Mouse (Mus musculus): ENCODE results near the gene Mysm1. TPM values are rescaled to one million over a fixed set of nuclear protein-coding genes. Genes with fewer than 3 reads are reported as not detected.
A peak's percentile ranks its signal among the peaks of the same experiment; 100 is the strongest.

The Mysm1 gene
- 23.6 TPM in 2 replicates for polyA plus RNA-seq (2016; fragmentation: Nextera tagmentation; extraction: Ambion mirVana)

- Histone ChIP-seq H3K36me3 (peaks cover 14% of the 10 kb centered on the region), H3K27ac (ENCODE audit: poor library complexity, severe bottlenecking) (peak within 1 kb of the TSS; percentile 50; the same call in 1 of the 2 replicates), H3K27me3 (replicated peaks) (no peaks in the 10 kb centered on the region), H3K4me1 (replicated peaks) (peaks cover 13% of the 10 kb centered on the region), H3K9me3 (replicated peaks) (no peaks in the 10 kb centered on the region), H3K9ac (peak within 1 kb of the TSS; percentile 76), H3K4me3 (peak within 1 kb of the TSS; percentile 71), H3K4me2 (peak within 1 kb of the TSS; percentile 81)
- peak; percentile 100 for ATAC-seq (ENCODE audit: insufficient number of reproducible peaks, low FRiP score)
- under 1% methylated on average over 69 of the region's 69 CpGs for WGBS
These were observed at the start of gene Mysm1 for GRCm38 (mm10) chr4:94978590-94979499. Gene Mysm1 (minus strand): TSS chr4:94979100.

- Histone ChIP-seq H3K27me3 (replicated peaks) (no peaks in the 10 kb centered on the region), H3K4me1 (replicated peaks) (peaks cover 2% of the 10 kb centered on the region), H3K9me3 (replicated peaks) (no peaks in the 10 kb centered on the region), H3K4me2 (no peak overlapping the region), H3K36me3 (no peaks in the 10 kb centered on the region), H3K27ac (ENCODE audit: poor library complexity, severe bottlenecking) (no peak overlapping the region), H3K9ac (no peak overlapping the region), H3K4me3 (no peak overlapping the region)
- ATAC-seq (ENCODE audit: insufficient number of reproducible peaks, low FRiP score): no peak
- WGBS: 78% methylated on average over 16 of the region's 16 CpGs
These were observed 47.1 kb upstream of the Mysm1 start for GRCm38 (mm10) chr4:95025847-95026600.

GRCm38 (mm10) chr4:95023350-95023953 is 44.6 kb upstream of the Mysm1 start:
- H3K27me3 ChIP-seq (replicated peaks): no peaks in the 10 kb centered on the region
- H3K9me3 ChIP-seq (replicated peaks): no peaks in the 10 kb centered on the region
- no peak overlapping the region for H3K9ac ChIP-seq
- 71% methylated on average over 12 of the region's 12 CpGs for WGBS
- H3K36me3 ChIP-seq: no peaks in the 10 kb centered on the region
- no peak overlapping the region for H3K4me2 ChIP-seq
- H3K27ac ChIP-seq (ENCODE audit: poor library complexity, severe bottlenecking): no peak overlapping the region
- H3K4me3 ChIP-seq: no peak overlapping the region
- ATAC-seq (ENCODE audit: insufficient number of reproducible peaks, low FRiP score): no peak
- H3K4me1 ChIP-seq (replicated peaks): peaks cover 7% of the 10 kb centered on the region; the same call in 1 of the 2 replicates

- Histone ChIP-seq H3K36me3 (no peaks in the 10 kb centered on the region), H3K27me3 (replicated peaks) (no peaks in the 10 kb centered on the region), H3K4me1 (replicated peaks) (peaks cover 7% of the 10 kb centered on the region; the same call in 1 of the 2 replicates), H3K4me2 (no peak overlapping the region), H3K9ac (no peak overlapping the region), H3K27ac (ENCODE audit: poor library complexity, severe bottlenecking) (no peak overlapping the region), H3K9me3 (replicated peaks) (no peaks in the 10 kb centered on the region), H3K4me3 (no peak overlapping the region)
- no peak for ATAC-seq (ENCODE audit: insufficient number of reproducible peaks, low FRiP score)
- 74% methylated on average over 12 of the region's 12 CpGs for WGBS
These were observed 43.0 kb upstream of the Mysm1 start for GRCm38 (mm10) chr4:95021649-95022637.

GRCm38 (mm10) chr4:95020201-95020600 is 41.3 kb upstream of the Mysm1 start:
- Histone ChIP-seq H3K27me3 (replicated peaks) (no peaks in the 10 kb centered on the region), H3K4me1 (replicated peaks) (peaks cover 7% of the 10 kb centered on the region; the same call in 1 of the 2 replicates), H3K4me3 (no peak overlapping the region), H3K4me2 (no peak overlapping the region), H3K9me3 (replicated peaks) (no peaks in the 10 kb centered on the region), H3K9ac (no peak overlapping the region), H3K36me3 (no peaks in the 10 kb centered on the region), H3K27ac (ENCODE audit: poor library complexity, severe bottlenecking) (no peak overlapping the region)
- 74% methylated on average over 2 of the region's 2 CpGs for WGBS
- ATAC-seq (ENCODE audit: insufficient number of reproducible peaks, low FRiP score): no peak

GRCm38 (mm10) chr4:95018221-95018620 is 39.3 kb upstream of the Mysm1 start:
- H3K9me3 ChIP-seq (replicated peaks): no peaks in the 10 kb centered on the region
- H3K27me3 ChIP-seq (replicated peaks): no peaks in the 10 kb centered on the region
- H3K4me3 ChIP-seq: no peak overlapping the region
- no peak overlapping the region for H3K9ac ChIP-seq
- H3K4me1 ChIP-seq (replicated peaks): peaks cover 7% of the 10 kb centered on the region; the same call in 1 of the 2 replicates
- no peak for ATAC-seq (ENCODE audit: insufficient number of reproducible peaks, low FRiP score)
- H3K36me3 ChIP-seq: no peaks in the 10 kb centered on the region
- H3K4me2 ChIP-seq: no peak overlapping the region
- WGBS: 41% methylated on average over 7 of the region's 7 CpGs
- no peak overlapping the region for H3K27ac ChIP-seq (ENCODE audit: poor library complexity, severe bottlenecking)

GRCm38 (mm10) chr4:95012706-95013105 is 33.8 kb upstream of the Mysm1 start:
- Histone ChIP-seq H3K9ac (no peak overlapping the region), H3K36me3 (no peaks in the 10 kb centered on the region), H3K4me3 (no peak overlapping the region), H3K4me2 (no peak overlapping the region), H3K4me1 (replicated peaks) (no peaks in the 10 kb centered on the region), H3K27ac (ENCODE audit: poor library complexity, severe bottlenecking) (no peak overlapping the region), H3K27me3 (replicated peaks) (no peaks in the 10 kb centered on the region), H3K9me3 (replicated peaks) (no peaks in the 10 kb centered on the region)
- ATAC-seq (ENCODE audit: insufficient number of reproducible peaks, low FRiP score): no peak
- 62% methylated on average over 1 of the region's 1 CpGs for WGBS

GRCm38 (mm10) chr4:95012256-95012655 is 33.4 kb upstream of the Mysm1 start:
- no peaks in the 10 kb centered on the region for H3K9me3 ChIP-seq (replicated peaks)
- no peak for ATAC-seq (ENCODE audit: insufficient number of reproducible peaks, low FRiP score)
- no peaks in the 10 kb centered on the region for H3K4me1 ChIP-seq (replicated peaks)
- H3K36me3 ChIP-seq: no peaks in the 10 kb centered on the region
- no peak overlapping the region for H3K4me2 ChIP-seq
- no peak overlapping the region for H3K9ac ChIP-seq
- H3K27me3 ChIP-seq (replicated peaks): no peaks in the 10 kb centered on the region
- H3K27ac ChIP-seq (ENCODE audit: poor library complexity, severe bottlenecking): no peak overlapping the region
- no peak overlapping the region for H3K4me3 ChIP-seq

- H3K4me2 ChIP-seq: no peak overlapping the region; the same call in 1 of the 2 replicates
- no peaks in the 10 kb centered on the region for H3K36me3 ChIP-seq
These were observed 29.5 kb upstream of the Mysm1 start for GRCm38 (mm10) chr4:95008175-95009057.

More at GRCm38 (mm10) chr4:95008175-95009057, 29.5 kb upstream of the Mysm1 start:
- Histone ChIP-seq H3K27ac (ENCODE audit: poor library complexity, severe bottlenecking) (no peak overlapping the region), H3K9ac (no peak overlapping the region), H3K4me3 (no peak overlapping the region), H3K9me3 (replicated peaks) (no peaks in the 10 kb centered on the region), H3K27me3 (replicated peaks) (no peaks in the 10 kb centered on the region), H3K4me1 (replicated peaks) (no peaks in the 10 kb centered on the region)
- ATAC-seq (ENCODE audit: insufficient number of reproducible peaks, low FRiP score): no peak
- WGBS: 43% methylated on average over 13 of the region's 13 CpGs
